Mouse (Mus musculus) layer of hippocampus, postnatal 14 days (tissue): ENCODE measurements around the gene Ccdc24. TPM values are rescaled to one million over a fixed set of nuclear protein-coding genes. Genes with fewer than 3 reads are reported as not detected.

ENCODE experiments used
- DNase-seq, 2 experiments: peaks; one replicate each; pipeline ENCODE4 v3.0.0; 2021 to 2022; ENCODE audit warnings: low spot score in 2 of 2, mixed read lengths in 1 of 2
- long read RNA-seq, 2 experiments: library from polyadenylated mRNA; stranded (forward); transcript quantifications; one replicate each; pipeline ENCODE4 v2.0.0; 2021
- total RNA-seq, 2 experiments: library from RNA; stranded (reverse); gene quantifications; 2 replicates each; pipeline ENCODE4 v1.2.3; 2021

Ccdc24 gene
- 1 to 10 TPM in 1 of 2 experiments, under 1 TPM in 1; 0.85 to 1.5 TPM for total RNA-seq
- long read RNA-seq, experiment 1, result 0 reads
- long read RNA-seq, experiment 2, partial matches to known transcripts, result 0 of 1 reads
- long read RNA-seq, experiment 2, other reads (novel, unspliced or antisense), result 0 of 1 reads

DNA sequence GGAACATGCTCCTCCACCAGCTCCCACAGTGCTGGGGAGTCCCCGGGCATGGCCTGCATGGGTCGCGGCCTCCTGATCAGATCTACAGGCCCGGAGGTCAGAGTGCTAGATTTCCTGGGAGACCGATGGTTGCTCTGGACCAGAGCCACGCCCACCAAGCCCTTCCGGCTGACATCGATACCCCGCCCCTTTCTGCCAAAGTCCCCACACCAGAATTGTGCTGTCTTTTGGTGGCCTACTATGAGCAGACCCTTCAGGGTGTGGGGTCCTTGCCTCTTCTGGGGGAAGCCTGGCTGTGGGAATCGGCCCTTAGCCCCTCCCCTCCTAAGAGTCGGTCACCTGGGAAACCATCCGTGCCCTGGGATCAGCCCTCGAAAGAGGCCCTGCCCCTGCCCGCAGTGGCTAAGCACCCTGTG is at the start of gene Ccdc24:
Gene Ccdc24, minus strand, starts transcription at position 87 of the 416 bp plus-strand sequence.
- no peak for DNase-seq

DNA sequence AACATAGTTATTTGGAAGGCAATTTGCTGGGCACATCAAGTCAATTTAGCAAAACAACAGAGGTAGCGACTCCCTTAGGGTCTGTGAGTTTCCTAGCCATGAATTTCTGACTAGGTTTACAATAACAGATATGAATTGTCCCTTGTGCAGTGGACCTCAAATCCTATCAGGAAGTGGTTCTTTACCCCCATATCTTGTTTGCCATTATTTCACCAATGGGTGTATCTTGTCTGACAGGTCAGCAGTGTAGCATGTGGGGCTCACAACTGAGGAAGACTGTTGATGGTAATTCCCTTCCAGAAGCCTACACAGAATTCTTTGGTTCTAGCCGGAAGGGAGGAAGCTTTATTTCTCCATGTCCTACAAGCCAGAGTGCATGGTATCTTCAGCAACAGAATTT is 49.0 kb upstream of the Ccdc24 start:
- DNase-seq, result no peak

DNA sequence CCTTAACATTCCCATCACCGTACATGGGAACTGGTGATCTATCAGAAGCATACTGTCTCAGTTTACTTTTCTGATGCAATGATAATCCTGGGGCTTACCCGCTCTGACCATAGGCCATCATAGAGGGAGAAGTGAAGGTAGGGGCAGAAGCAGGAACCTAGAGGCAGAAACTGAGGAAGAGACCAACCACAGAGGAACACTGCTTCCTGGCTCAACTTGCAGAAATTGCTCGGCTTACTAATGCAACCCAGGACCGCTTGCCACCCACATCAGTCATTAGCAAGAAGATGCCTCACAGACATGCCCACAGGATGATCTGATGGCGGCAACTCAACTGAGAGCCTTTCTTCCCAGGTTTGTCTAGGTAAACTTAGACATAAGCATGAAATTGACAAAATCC is 46.4 kb upstream of the Ccdc24 start:
- no peak for DNase-seq

DNA sequence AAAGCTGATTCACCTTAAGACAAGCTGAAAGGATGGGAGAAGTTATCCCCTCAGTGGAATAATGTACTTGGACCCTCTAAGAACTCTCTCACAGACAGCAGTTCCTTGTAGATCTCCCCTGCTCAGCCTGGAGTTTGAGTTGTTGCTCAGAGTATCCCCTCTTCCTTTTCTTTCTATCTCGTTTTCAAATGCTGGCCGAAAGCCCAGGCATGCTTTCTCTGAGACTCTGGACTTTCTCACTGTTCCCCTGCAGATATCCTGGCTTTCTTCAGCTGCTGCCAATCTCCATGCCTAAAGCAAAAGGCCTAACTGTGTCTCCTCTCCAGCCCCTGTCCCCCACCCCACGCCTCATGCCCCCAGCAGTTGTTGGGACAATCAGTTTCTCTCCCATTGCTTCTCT is 45.9 kb upstream of the Ccdc24 start:
- no peak for DNase-seq

DNA sequence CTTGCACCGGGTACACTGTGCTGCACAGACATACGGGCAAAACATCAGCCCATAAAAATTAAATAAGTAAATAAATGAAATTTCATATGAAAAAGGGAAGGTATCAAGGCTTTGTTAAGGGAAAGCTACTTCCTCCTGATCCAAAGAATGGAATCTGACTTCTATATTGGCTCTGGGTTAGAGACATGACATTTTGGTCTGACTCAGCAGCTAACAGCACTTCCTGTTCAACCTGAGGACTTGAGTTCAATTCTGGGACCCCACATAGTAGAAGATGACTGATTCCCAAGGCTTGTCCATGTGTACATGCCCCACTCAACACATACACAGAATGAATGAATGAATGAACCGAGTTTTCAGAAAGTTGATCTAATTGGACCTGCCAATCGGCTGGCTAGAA is 45.5 kb upstream of the Ccdc24 start:
- no peak for DNase-seq

DNA sequence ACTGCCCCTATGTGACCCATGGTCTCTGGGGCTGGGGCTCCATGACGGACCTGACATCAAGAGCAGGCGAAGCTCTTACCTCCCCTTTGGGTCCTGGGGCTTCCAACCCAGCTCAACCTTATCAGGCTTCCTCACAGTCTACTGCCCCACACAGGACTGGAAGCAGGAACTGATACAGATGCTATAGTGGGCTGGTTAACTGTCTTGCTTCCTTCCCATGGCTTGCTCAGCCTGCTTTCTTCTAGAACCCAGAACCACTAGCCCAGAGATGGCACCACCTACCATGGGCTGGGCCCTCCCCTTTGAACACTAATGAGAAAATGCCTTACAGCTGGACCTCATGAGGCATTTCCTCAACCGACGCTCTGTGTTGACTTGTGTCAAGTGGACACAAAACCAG is 45.0 kb upstream of the Ccdc24 start:
- no peak for DNase-seq

DNA sequence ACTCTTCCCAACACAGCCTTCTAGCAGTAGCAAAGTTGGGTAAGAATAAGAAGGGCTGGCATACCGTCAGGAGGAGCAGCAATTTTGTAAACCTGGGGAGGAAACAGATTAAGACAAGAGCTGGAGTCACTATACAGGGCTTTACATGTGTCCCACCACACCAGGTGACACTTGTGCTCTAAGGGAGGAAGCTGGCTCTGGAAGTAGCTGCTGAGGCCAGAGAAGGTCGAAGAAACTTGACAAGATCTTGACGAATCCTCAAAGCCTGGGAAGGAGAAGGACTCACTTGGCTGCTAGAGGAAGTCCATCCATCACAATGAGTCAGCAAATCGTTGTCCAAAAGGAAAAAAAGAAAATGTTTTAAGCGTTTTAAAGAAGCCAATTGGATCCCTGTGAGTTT is 44.0 kb upstream of the Ccdc24 start:
- no peak for DNase-seq

DNA sequence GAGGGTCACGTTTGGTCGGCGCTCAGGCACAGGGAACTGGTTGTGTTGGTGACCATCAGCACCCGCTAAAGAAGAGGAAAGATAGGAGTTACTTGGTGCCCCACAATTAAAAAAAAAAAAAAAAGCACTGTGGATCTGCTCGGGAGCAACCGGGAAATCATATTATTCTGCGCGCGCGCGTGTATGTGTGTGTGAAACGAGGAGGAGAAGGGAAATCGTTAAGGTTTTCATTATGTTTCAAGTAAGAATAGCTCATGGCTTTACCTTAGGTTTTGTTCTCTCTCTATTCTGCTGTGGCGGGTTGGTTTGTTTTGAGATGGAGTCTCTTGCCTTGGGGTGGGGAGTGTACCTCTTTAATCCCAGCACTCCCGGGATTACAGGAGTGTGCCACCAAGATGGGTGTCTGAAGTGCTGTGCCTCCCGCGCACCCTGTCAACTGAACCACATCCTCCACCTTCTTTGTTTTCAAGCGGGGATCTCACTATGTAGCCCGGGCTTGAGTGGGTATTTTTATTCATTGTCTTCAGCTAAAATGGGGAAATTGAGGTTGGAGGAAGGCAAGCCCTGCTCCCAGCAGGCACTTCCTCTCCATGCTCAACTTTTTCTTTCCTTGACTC is 43.2 kb upstream of the Ccdc24 start:
- no peak for DNase-seq

DNA sequence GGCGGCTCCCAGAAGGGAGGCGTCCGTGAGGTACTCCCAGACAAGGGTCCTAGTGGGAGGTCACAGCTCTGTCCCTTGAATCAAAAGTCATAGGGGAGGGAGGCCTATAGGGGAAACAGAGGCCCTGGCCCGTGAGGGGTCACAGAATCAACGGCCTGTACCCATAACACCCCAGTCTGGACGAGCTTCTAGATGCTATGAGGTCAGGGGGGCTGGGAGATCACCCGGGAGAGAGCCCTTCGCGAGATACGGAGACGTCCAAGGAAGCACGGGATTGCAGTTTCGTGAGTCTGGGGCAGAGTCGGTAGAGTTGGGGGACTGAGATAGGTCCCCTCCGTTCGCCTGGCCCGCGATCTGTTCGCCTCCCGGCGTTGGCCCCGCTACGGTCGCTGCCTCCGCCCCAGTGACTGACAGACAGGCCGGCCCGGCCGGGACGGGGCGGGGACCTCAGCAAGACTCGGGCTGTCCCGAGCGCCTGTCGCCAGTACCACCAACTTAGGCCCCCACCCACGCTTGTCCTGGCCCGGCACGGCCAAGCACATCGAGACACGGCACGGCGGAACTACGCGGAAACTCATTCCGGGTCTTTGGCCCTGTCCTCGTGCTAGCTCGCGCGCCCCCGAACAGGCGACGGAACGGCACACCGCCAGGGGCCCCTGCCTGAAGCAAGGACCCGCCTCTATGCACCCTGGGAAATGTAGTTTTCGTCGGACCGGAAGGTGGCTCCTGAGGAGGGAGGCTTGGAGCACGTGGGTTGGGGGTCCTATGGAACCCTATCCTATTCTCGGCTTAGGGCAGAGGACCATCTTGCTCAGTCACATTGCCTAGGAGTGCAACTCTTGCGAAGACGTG is 42.5 kb upstream of the Ccdc24 start, which contains the start of gene Ipo13:
Gene Ipo13, minus strand, starts transcription at position 409 of the 852 bp plus-strand sequence.
- DNase-seq, result peak; percentile 94 to 98

DNA sequence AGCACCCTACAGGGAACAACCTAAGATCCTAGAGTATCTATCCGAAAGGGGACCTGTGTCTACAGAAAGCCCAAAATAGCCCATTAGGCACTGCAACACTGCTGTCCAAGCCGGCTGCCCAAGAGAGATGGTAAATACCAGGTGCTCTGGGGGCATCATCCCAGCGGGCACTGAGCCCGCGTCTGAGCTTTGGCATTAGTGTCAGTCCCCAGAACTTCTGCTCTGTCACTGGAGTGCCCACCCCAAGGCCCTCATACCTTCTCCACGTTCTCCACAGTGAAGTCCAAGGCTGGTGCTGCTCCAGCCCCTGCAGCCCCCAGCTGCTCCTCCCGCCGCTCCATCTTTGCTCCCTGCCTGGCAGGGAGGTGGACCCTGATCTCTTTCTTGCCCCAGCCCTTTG is 41.7 kb upstream of the Ccdc24 start:
- no peak for DNase-seq

DNA sequence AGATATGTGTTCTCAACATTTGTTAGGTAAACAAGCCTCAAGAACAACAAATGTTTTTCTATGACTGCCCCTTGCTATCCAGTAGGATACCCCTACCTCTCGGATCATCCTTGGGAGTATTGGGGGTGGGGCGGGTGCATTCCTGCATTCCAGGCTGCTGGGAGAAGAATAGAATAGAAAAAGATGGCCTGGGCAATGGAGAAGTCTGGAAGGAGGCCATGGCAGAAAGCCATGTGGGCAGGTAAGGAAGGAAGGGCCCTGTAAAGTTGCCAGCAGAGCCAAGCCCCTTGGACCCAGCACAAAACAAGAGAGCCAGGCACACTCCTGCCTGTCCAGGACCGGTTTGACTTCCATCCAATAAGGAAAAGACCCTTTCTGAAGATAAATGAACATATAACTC is 41.1 kb upstream of the Ccdc24 start:
- DNase-seq, result no peak

DNA sequence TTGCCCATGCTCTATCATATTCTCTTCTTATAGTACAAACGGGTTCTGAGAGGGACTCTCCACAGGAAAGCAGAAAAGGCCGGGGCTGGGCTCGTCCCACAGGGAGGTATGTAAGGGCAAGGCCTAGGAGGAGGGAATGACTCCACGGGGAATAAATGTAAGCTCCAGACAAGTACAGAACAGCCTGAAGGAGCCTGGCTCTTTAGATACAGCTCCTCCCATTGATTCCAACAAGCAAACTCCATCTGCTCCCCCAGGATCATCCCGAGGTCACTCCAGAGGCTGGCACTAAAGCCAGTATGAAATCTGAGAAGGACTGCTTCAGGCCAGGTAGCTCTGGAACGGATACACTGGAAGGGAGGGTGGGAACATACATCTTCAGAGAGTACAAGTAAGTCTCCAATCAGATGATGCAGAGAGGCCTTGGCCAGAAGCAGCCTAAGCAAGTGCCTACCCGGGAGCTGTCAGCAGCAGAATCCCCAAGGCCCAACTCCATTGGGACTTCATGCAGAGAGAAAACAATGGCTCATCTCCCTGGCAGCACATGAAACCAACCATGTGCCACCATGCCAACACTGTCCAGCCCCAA is 40.4 kb upstream of the Ccdc24 start:
- no peak for DNase-seq

DNA sequence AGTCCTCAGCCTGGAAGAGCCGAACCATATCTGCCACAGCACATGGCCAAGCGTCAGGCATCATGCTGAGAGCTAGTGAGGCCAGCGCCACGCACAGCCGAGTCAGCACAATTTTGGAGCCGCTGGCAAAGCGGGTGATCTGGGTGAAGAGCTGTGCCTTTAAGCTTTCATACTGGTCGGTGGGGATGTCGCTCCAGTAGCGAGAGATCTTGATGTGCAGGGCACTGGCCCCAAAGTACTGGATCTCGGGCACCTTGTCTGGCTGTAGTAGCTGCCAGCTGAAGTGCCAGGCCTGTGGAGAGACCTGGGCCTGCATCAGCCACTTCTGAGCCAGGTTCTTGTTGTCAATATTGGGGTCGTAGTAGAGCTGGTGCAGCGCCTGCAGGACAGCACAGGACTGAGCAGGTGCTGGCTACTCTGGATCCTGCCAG is 39.8 kb upstream of the Ccdc24 start:
- DNase-seq, result no peak

DNA sequence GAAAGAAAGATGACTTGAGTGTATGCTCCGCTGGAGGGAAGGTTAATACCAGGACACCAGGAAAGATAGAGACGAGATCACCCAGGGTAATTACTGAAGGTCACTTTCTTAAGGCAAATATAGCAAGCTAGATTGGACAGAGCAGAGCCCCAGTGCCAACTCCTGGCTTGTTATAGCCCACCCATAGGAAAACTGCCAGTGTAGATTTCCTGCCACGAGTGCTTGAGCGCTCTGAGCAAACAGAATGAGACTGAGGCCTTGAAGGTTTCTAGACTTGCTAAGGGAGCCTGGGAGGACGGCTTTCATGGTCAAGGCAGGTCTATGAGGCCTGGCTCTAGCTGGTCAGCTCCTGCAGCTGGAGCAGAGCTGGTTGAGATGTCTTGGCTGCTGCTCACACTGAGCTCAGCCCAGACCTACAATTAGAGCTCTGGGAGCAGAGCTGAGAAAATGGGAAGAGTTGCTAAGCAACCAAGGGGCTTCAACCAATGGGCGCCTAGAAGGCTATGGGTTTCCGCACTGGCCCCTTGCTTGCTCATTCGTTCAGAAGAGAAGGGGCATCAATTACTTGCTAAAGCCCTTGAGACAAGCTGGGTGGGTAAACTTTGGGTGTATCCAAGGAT is 36.6 kb upstream of the Ccdc24 start:
- DNase-seq, result no peak

DNA sequence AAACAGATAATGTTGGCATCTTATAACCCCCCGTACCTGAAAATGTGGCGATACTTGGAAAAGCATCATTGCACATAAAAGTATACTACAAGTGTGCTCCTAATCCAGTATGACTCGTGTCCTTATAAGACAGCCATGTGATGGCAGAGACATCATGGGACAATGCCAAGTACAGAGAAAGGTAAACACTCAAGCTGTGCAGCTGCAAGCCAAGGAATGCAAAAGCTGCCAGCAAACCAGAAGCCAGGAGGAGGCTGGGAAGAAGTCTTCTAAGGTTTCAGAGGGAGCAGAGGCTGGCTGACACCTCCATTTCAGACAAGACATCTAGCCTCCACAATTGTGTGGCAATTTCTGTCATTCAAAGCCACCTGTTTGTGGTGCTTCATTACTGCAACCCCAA is 33.8 kb upstream of the Ccdc24 start:
- DNase-seq, result no peak

DNA sequence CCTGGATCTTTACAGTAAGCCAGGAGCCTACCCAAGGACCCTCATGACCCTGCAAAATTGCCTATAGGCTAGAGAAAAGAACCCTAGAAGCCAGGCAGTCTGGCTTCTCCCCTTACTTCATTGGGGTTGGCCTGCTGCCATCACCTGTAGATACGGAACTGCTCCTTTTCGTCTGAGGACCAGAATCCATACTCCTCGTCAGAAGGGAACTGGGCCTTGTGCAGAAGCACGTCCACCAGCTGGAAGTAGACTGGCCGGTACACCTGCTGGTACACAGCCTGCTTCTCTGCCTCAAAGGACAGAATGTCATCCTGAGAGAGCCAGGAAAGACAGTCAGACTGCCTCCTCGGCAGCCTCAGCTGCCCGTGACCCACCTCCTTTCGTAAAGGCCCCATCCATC is 32.4 kb upstream of the Ccdc24 start:
- DNase-seq, result no peak

DNA sequence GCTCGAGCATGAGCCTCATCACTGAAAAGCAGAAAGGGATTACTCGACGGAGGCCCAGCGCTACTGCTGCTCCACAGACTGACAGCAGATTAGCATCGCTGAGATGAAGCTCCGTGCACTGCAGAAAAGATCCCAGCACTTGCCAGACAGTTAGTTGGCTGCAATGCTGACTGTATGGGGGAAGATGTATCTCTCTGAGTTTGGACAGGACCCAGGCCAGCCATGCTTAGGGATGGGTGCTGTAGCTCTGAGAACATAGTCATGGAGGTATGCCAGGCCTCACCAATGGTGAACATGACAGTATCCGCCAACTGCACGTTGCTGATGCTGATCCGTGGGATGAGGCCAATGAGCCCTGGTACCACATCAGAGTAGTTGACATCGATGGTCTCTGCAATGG is 31.7 kb upstream of the Ccdc24 start:
- DNase-seq, result no peak

DNA sequence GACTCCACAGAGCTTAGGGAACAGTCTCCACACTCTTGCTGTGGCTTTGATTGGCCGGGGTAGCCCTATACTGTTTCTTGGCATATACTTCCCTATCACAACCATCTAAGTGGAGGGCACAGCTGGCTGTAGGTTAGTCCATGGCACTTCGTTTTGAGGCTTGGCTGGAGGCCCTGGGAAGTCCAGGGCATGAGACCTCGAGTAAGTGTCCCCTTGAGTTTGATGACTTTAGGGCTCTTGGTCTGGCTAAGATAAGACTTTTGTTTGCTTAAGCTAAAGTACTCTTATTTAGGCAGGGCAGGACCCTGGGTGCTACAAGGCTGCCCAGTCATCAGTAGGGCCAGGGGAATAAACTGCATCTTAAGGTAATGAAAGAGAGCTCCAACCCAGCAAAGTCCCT is 25.8 kb upstream of the Ccdc24 start:
- no peak for DNase-seq

DNA sequence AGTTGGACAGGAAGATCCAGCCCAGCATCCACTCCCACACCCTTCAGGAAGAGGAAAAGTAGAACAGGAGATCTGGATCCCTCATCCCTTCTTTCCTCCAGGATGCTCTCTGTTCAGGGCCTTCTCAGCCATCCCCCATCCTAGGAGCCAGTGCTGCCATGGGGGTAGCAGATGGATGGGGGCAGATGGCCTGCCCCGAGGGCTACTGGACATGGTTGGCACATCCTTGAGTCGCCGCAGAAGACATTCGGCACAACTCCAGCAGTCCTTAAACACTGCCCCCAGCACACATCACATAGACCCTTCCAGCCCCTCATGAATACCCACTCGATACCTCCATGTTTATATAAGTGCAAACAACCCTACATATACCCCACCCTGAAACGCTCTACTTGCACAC is 23.7 kb upstream of the Ccdc24 start:
- DNase-seq, result no peak

DNA sequence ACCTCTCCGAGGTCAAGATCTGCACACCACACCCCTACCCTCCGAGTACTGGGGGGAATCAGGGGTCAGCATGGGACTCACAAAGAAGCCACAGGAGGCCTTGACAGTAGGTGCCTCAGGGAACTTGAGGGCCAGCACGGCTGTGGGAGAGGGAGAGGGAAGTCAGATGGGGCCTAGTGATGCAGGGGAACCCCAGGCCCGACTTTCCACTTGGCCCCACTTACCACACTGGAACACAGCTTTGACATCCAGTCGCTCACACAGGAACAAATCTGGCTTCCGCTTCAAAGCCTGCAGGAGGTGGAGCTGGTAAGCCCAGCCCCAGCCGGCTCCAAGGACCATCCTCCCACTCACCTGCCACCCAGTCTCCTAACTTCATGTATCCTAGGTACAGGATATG is 23.0 kb upstream of the Ccdc24 start:
- no peak for DNase-seq

DNA sequence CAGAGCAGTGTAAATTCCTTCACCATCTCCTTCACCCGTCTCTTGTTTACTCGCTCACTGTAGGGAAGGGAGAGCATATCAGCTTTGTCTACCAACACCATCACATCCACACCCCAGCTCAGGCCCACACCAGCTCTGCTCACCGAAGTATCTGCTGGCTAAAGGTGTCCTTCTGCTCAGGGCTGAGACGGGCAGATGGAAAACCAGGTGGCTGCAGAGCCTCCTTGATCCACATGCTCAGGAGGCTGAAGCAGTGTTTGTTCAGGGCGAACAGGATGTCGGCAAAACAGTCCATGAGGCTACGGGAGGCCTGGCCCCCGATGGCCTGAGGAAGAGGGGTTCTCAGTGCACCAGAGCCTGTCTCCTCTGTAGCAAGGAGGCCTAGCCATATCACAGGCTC is 22.2 kb upstream of the Ccdc24 start:
- DNase-seq, result no peak

DNA sequence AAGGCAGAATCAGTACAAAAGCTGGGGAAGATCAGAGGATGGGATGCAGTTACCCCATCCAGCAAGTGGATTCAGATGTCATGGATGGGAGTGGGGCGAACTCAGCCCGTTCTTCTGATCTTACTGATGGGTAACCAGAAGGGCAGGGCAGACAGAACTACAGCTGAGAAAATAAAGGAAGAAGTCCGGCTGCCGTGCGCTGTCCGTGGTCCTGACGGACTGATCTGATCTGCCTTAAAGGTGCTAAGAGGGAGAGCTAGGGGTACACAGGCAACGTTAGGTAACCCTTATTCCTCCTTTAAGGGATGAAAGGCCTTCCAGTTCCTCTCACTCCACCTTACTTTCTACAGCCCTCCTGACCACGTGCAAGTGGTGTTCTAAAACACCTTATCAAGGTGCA is 21.0 kb upstream of the Ccdc24 start:
- DNase-seq, result no peak
